Mouse (Mus musculus) megakaryocyte, embryonic 14.5 days (primary cell): ENCODE measurements around the gene Vrk3. TPM values are rescaled to one million over a fixed set of nuclear protein-coding genes. Genes with fewer than 3 reads are reported as not detected.

Experiments used
- H3K27me3 ChIP-seq: replicated peaks from 2 replicates; pipeline ENCODE3; 2012; ENCODE audit warnings: inconsistent platforms
- H3K36me3 ChIP-seq: replicated peaks from 2 replicates; pipeline ENCODE3; 2012; ENCODE audit warnings: low read length, inconsistent platforms, mixed read lengths
- H3K4me1 ChIP-seq: 2 replicates; pipeline ENCODE4 v1.6.1; 2012; ENCODE audit warnings: inconsistent platforms
- H3K4me3 ChIP-seq: replicated peaks from 2 replicates; pipeline ENCODE3; 2012; ENCODE audit warnings: moderate library complexity, mild to moderate bottlenecking, inconsistent platforms
- H3K9me3 ChIP-seq: 2 replicates; pipeline ENCODE4 v1.6.1; 2012; ENCODE audit warnings: inconsistent platforms
- FLI1 ChIP-seq: IDR thresholded peaks from 2 replicates; pipeline ENCODE4 v1.6.1; 2012; ENCODE audit warnings: low read length, inconsistent platforms, mixed read lengths
- GATA1 ChIP-seq: IDR thresholded peaks from 3 replicates; pipeline ENCODE4 v1.6.1; 2012; ENCODE audit warnings: mixed read lengths, low read length, inconsistent platforms, borderline replicate concordance
- polyA plus RNA-seq: library from polyadenylated mRNA; stranded (reverse); fragments of >175 nt; gene quantifications from 2 replicates; pipeline ENCODE4 v1.2.3, GENCODE M21; 2012; ENCODE audit warnings: low replicate concordance; ENCODE audit not compliant: insufficient read depth

The Vrk3 gene
- polyA plus RNA-seq, 1 experiment: 63.8 TPM

DNA sequence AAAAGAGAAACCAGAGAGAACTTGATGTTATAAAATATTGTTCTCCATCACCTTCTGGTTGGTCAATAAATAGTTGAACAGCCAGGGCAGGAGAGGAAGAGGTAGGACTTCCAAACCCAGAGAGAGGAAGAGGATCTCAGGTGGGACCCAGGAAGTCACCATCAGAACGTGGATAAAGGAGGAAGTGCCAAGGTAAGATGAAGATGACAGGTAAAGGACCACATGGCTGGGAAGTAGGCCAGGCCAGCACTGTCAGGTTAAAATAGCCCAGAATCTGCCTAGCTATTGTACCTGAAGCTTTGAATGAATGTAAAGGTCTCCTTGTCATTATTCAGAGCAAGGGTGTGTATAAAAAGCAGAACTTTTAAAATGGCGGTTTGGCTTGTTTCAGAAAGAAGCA, 60.7 kb downstream of the Vrk3 start:
- H3K9me3 ChIP-seq: no peaks in the 10 kb centered on the region
- H3K36me3 ChIP-seq: peaks cover 33% of the 10 kb centered on the region
- peaks cover 21% of the 10 kb centered on the region for H3K27me3 ChIP-seq
- H3K4me1 ChIP-seq: peaks cover 38% of the 10 kb centered on the region
- H3K4me3 ChIP-seq: no peak overlapping the region
- no peak for TF ChIP-seq FLI1
- no peak for TF ChIP-seq GATA1

DNA sequence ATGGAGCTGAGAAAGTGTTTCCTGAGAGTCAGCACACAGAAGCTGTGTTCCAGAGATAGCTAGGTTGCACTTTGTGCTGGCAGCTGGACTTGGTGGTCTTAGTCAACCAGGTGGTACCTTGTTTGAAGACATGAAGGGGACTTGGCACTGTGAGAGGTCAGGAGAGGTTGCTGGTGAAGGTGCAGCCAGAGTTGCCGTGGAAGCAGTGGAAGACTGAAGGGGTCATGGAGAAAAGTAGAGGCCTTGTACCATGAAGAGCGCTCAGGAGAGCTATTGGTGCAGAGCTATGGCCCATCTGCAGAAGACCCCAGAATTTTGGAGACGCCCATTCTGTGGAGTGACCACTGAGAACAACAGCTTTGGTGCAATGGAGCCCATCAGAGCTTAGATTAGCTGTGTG, 61.3 kb downstream of the Vrk3 start:
- H3K36me3 ChIP-seq: peaks cover 38% of the 10 kb centered on the region
- H3K9me3 ChIP-seq: no peaks in the 10 kb centered on the region
- H3K4me3 ChIP-seq: no peak overlapping the region
- TF ChIP-seq FLI1: no peak
- TF ChIP-seq GATA1: no peak
- peaks cover 17% of the 10 kb centered on the region for H3K27me3 ChIP-seq
- H3K4me1 ChIP-seq: peaks cover 43% of the 10 kb centered on the region

DNA sequence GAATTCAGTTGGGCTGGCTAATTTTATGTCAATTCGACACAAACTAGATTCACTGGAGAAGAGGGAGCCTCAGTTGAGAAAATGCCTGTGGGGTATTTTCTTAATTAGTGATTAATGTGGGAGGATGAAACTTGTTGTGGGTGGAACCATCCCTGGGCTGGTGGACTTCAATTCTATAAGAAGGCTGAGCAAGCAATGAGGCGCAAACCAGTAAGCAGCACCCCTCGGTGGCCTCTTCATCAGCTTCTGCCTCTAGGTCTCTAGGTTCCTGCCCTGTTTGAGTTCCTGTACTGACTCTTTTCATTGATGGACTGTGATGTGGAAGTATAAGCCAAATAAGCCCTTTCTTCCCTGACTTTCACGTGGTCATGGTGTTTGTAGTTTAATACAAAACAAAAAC, 62.2 kb downstream of the Vrk3 start:
- peaks cover 10% of the 10 kb centered on the region for H3K27me3 ChIP-seq
- H3K4me1 ChIP-seq: peaks cover 52% of the 10 kb centered on the region
- H3K36me3 ChIP-seq: peaks cover 45% of the 10 kb centered on the region
- TF ChIP-seq FLI1 (no peak), GATA1 (no peak)
- no peaks in the 10 kb centered on the region for H3K9me3 ChIP-seq
- H3K4me3 ChIP-seq: no peak overlapping the region

DNA sequence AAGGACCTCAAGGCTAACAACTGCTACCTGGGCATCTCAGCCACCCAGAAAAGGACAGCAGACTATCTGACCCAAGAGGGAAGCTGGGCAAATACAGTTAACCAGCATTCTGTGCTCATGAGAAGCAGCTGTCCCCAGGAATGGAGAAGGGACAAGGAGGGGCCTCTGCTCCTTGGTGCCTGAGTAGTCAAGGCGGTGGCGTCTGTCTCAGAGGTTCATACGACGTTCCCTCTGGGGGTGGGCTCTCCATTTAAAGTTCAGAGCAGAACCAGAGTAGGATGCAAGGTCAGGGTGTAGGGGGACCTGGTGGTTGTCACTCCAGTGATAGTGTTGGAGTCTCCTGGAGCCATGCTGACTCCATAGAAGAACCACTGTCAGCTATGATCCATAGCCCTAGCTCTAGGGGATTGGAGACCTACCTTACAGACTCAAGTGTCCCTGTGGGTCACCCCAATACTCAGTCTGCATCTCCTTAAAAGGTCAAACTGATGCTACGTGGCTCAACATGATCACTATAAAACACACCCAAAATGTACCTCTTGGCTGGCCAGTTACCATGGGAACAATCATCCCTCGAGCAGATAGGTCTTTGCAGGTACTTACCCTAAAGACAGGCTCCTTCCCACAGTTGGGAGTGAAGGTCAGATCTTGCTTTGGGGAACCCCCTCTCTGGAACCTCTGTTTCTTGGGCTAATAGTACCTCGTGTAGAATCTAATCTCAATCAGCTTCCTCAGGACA, 62.8 kb downstream of the Vrk3 start:
- Histone ChIP-seq H3K4me3 (no peak overlapping the region), H3K27me3 (peaks cover 4% of the 10 kb centered on the region), H3K9me3 (no peaks in the 10 kb centered on the region), H3K36me3 (peaks cover 45% of the 10 kb centered on the region), H3K4me1 (peaks cover 55% of the 10 kb centered on the region)
- TF ChIP-seq GATA1: no peak
- no peak for TF ChIP-seq FLI1

DNA sequence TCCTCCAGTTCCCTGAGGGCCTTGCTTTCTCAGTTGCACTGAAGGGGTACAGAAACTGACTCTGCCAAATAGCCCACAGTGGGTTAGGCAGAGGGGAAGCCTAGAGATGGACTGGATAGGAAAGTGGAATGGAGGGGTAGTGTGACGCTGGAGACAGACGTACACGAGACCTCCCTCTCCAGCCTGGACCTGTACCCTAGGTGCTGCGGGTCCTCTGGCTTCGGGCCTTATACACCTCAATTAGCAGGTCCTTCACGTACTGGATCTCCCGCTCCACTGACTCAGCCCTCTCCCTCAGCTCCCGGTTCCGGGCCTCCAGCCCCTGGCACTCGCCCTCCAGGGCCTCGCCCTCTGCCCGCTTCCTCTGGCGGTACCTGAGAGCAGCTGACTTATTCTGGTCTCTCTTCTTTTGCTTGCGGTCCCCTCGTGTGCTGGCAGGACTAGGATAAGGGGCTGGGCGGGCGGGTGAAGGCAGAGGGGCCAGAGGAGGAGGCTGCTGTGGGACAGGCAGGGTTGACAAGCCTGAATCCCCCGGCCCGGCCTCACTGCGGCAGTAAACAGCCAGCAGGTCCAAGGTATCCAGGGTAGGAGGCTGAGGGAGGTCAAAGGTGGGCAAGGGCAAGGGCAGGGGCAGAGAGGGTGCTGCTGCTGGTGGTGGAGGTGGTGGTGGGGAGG, 64.6 kb downstream of the Vrk3 start:
- TF ChIP-seq GATA1 (no peak), FLI1 (no peak)

DNA sequence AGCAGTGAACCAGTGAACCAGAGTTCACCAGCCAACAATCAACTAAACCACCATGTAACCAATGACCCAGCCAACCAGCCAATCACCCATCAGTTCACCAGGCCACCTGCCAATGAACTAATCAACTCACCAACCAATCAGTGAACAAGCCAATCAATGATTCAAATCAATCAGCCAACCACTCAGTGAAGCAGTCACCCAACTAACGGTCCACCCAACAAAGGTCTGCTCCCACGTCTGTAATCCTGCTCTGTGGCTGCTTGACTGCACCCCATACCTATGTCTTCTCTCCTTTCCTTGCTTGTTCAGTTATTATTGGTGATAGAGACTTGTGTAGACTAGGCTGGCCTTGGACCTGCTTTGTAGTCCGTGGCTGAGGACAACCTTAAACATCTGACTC, 65.8 kb downstream of the Vrk3 start:
- Histone ChIP-seq H3K9me3 (no peaks in the 10 kb centered on the region), H3K27me3 (no peaks in the 10 kb centered on the region), H3K4me3 (no peak overlapping the region), H3K36me3 (peaks cover 53% of the 10 kb centered on the region), H3K4me1 (peaks cover 59% of the 10 kb centered on the region)
- no peak for TF ChIP-seq FLI1
- TF ChIP-seq GATA1: no peak

More for the DNA sequence above, 64.6 kb downstream of the Vrk3 start:
- no peaks in the 10 kb centered on the region for H3K27me3 ChIP-seq
- peaks cover 45% of the 10 kb centered on the region for H3K36me3 ChIP-seq
- H3K4me3 ChIP-seq: peak overlapping the region; percentile 50
- H3K9me3 ChIP-seq: no peaks in the 10 kb centered on the region
- H3K4me1 ChIP-seq: peaks cover 54% of the 10 kb centered on the region

DNA sequence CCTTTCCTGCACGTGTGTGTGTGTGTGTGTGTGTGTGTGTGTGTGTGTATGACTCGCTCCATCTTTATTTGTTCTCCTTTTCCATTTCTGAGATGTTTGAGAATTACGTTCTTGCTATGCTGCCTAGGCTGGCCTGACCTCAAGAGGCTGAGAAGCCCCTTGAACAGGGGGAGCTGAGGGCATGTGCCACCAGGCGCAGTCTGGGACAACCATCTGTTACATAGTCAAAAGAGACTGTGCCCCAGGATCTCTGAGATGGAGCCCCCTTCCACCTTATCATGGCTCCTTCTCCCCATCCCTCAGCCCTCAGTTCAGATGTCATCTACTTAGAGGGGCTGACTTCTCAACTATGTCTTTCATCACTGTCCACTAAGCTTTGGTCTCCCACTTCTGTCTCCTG, 66.2 kb downstream of the Vrk3 start:
- TF ChIP-seq FLI1: no peak
- no peak for TF ChIP-seq GATA1
- H3K4me3 ChIP-seq: peak overlapping the region; percentile 98
- peaks cover 59% of the 10 kb centered on the region for H3K4me1 ChIP-seq
- peaks cover 55% of the 10 kb centered on the region for H3K36me3 ChIP-seq
- no peaks in the 10 kb centered on the region for H3K9me3 ChIP-seq
- no peaks in the 10 kb centered on the region for H3K27me3 ChIP-seq

DNA sequence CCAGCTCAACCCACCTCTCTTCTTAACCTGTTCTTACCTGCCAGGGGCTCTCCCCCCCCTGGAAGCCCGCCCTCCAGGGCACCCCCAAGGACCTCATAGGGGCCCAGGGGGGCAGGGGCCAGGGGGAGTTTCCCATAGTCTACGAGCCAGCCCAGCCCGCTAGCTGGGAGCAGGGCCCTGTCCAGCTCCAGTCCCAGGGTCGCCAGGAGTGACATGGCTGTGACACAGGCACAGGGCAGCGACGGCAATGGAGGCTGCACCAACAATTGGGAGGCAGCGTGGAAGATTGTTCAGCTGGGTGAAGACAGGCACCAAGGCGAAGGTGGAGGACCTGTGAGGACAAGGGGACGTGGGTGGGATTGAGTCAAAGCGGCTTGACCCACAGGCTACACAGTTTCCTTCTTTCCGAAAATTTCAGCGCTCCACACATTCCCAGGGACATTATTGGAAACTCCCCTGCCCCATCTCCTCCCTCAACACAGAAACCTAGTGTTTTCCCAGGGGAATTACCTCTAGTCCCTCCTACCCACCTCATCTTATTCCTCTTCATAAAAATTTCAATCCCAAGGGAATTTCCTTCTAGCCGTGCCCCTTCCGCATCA, 66.8 kb downstream of the Vrk3 start:
- Histone ChIP-seq H3K4me1 (peaks cover 63% of the 10 kb centered on the region), H3K27me3 (no peaks in the 10 kb centered on the region), H3K36me3 (peaks cover 61% of the 10 kb centered on the region), H3K9me3 (no peaks in the 10 kb centered on the region), H3K4me3 (peak overlapping the region; percentile 98)
- TF ChIP-seq FLI1: no peak
- no peak for TF ChIP-seq GATA1

DNA sequence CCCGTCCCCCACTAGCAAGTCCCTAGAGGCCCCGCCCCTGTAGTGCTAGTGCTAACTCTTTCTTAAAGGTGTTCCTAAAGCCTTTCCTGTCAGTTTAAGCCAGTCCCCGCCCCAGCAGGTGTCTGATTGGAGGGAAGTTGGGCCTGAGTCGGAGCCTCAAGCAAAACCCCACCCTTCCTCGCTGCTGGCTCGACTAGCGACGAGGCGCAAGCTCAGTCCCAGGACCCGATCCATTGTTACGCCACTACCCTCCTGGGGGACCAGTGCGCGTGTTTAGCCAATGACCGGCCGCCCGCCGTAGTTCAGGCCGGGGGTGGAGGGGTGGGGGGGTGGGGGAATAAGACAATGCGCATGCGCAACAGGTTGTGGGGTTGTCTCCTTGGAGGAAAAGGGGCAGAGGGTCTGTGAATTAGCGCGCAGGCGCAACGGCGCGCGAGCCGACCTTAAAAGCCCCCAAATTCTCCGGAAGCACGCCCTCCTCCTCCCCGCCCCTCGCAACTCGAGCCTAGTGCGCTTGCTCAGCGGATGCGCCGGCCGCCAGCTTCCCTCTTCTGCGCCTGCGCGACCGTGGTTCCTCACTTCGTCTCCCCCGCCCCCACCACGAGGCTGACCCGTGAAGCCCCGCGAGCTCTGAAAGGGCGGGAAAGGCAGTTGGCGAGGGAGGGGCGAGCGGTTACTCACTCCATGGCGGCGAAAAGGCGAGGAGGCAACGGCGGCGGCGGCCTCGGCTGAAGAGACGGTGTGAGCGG, 67.7 kb downstream of the Vrk3 start, which contains the start of the genes Nup62 and Il4i1:
Gene Nup62, plus strand, starts transcription at position 368 of the 749 bp plus-strand sequence.
Gene Il4i1, plus strand, starts transcription at position 667 of the 749 bp plus-strand sequence.
- H3K4me3 ChIP-seq: peak within 1 kb of the TSS; percentile 98
- H3K36me3 ChIP-seq: peaks cover 66% of the 10 kb centered on the region
- peak; percentile 26; the same call in 1 of the 2 replicates for TF ChIP-seq FLI1
- no peak for TF ChIP-seq GATA1
- H3K27me3 ChIP-seq: no peaks in the 10 kb centered on the region
- H3K9me3 ChIP-seq: no peaks in the 10 kb centered on the region
- peaks cover 67% of the 10 kb centered on the region for H3K4me1 ChIP-seq
